Mouse (Mus musculus): Measurements from ENCODE around the gene B3galnt1. TPM values are rescaled to one million over a fixed set of nuclear protein-coding genes. Genes with fewer than 3 reads are reported as not detected.

Gene B3galnt1
- polyA plus RNA-seq, 1 experiment from 2014 or later: 19.5 TPM

- Histone ChIP-seq H3K4me1 (ENCODE audit: control insufficient read depth, insufficient read depth, low read length) (peaks cover 16% of the 10 kb centered on the region), H3K27me3 (ENCODE audit: control insufficient read depth, insufficient read depth, low read length) (no peaks in the 10 kb centered on the region), H3K9ac (ENCODE audit: low read length) (no peak overlapping the region), H3K27ac (ENCODE audit: low read length) (no peak overlapping the region), H3K4me3 (ENCODE audit: low read length) (no peak overlapping the region), H3K9me3 (replicated peaks; ENCODE audit: control insufficient read depth, low read length) (no peaks in the 10 kb centered on the region), H3K4me2 (ENCODE audit: low read depth, low read length) (no peak overlapping the region), H3K36me3 (ENCODE audit: control insufficient read depth, insufficient read depth) (no peaks in the 10 kb centered on the region)
- no peak for ATAC-seq (replicated peaks; ENCODE audit: extremely low read depth, insufficient read depth, low FRiP score)
- 68% methylated on average over 12 of the region's 12 CpGs for WGBS
These were observed 42.5 kb downstream of the B3galnt1 start for GRCm38 (mm10) chr3:69556092-69556778.

- 83% methylated on average over 6 of the region's 6 CpGs for WGBS
- H3K36me3 ChIP-seq (ENCODE audit: control insufficient read depth, insufficient read depth): no peaks in the 10 kb centered on the region
- no peaks in the 10 kb centered on the region for H3K27me3 ChIP-seq (ENCODE audit: control insufficient read depth, insufficient read depth, low read length)
- no peak overlapping the region for H3K27ac ChIP-seq (ENCODE audit: low read length)
- H3K9me3 ChIP-seq (replicated peaks; ENCODE audit: control insufficient read depth, low read length): no peaks in the 10 kb centered on the region
- ATAC-seq (replicated peaks; ENCODE audit: extremely low read depth, insufficient read depth, low FRiP score): no peak
- peaks cover 16% of the 10 kb centered on the region for H3K4me1 ChIP-seq (ENCODE audit: control insufficient read depth, insufficient read depth, low read length)
- no peak overlapping the region for H3K9ac ChIP-seq (ENCODE audit: low read length)
- H3K4me3 ChIP-seq (ENCODE audit: low read length): no peak overlapping the region
- no peak overlapping the region for H3K4me2 ChIP-seq (ENCODE audit: low read depth, low read length)
These were observed 43.2 kb downstream of the B3galnt1 start for GRCm38 (mm10) chr3:69555511-69555910.

GRCm38 (mm10) chr3:69549602-69550001, 49.2 kb downstream of the B3galnt1 start:
- no peaks in the 10 kb centered on the region for H3K36me3 ChIP-seq (ENCODE audit: control insufficient read depth, insufficient read depth)
- H3K4me2 ChIP-seq (ENCODE audit: low read depth, low read length): no peak overlapping the region
- no peak overlapping the region for H3K4me3 ChIP-seq (ENCODE audit: low read length)
- H3K9me3 ChIP-seq (replicated peaks; ENCODE audit: control insufficient read depth, low read length): no peaks in the 10 kb centered on the region
- no peak overlapping the region for H3K9ac ChIP-seq (ENCODE audit: low read length)
- no peak overlapping the region for H3K27ac ChIP-seq (ENCODE audit: low read length)
- no peaks in the 10 kb centered on the region for H3K27me3 ChIP-seq (ENCODE audit: control insufficient read depth, insufficient read depth, low read length)
- no peak for ATAC-seq (replicated peaks; ENCODE audit: extremely low read depth, insufficient read depth, low FRiP score)
- peaks cover 9% of the 10 kb centered on the region for H3K4me1 ChIP-seq (ENCODE audit: control insufficient read depth, insufficient read depth, low read length)
- WGBS: 88% methylated on average over 4 of the region's 4 CpGs

GRCm38 (mm10) chr3:69548704-69549455, 49.9 kb downstream of the B3galnt1 start:
- Histone ChIP-seq H3K4me1 (ENCODE audit: control insufficient read depth, insufficient read depth, low read length) (peaks cover 9% of the 10 kb centered on the region), H3K27ac (ENCODE audit: low read length) (no peak overlapping the region), H3K9me3 (replicated peaks; ENCODE audit: control insufficient read depth, low read length) (no peaks in the 10 kb centered on the region), H3K27me3 (ENCODE audit: control insufficient read depth, insufficient read depth, low read length) (no peaks in the 10 kb centered on the region), H3K4me2 (ENCODE audit: low read depth, low read length) (peak overlapping the region; percentile 51), H3K9ac (ENCODE audit: low read length) (no peak overlapping the region), H3K4me3 (ENCODE audit: low read length) (0 out of 2 replicates have a peak overlapping the region, but pooled peaks have one; percentile 3), H3K36me3 (ENCODE audit: control insufficient read depth, insufficient read depth) (no peaks in the 10 kb centered on the region)
- WGBS: 47% methylated on average over 22 of the region's 22 CpGs
- ATAC-seq (replicated peaks; ENCODE audit: extremely low read depth, insufficient read depth, low FRiP score): peak; percentile 70

GRCm38 (mm10) chr3:69545017-69545416, 53.7 kb downstream of the B3galnt1 start:
- Histone ChIP-seq H3K4me3 (ENCODE audit: low read length) (no peak overlapping the region), H3K27me3 (ENCODE audit: control insufficient read depth, insufficient read depth, low read length) (no peaks in the 10 kb centered on the region), H3K4me2 (ENCODE audit: low read depth, low read length) (no peak overlapping the region), H3K36me3 (ENCODE audit: control insufficient read depth, insufficient read depth) (no peaks in the 10 kb centered on the region), H3K9ac (ENCODE audit: low read length) (no peak overlapping the region), H3K27ac (ENCODE audit: low read length) (no peak overlapping the region), H3K4me1 (ENCODE audit: control insufficient read depth, insufficient read depth, low read length) (peaks cover 9% of the 10 kb centered on the region), H3K9me3 (replicated peaks; ENCODE audit: control insufficient read depth, low read length) (no peaks in the 10 kb centered on the region)
- ATAC-seq (replicated peaks; ENCODE audit: extremely low read depth, insufficient read depth, low FRiP score): no peak
- 82% methylated on average over 5 of the region's 5 CpGs for WGBS

- Histone ChIP-seq H3K36me3 (ENCODE audit: control insufficient read depth, insufficient read depth) (no peaks in the 10 kb centered on the region), H3K4me2 (ENCODE audit: low read depth, low read length) (no peak overlapping the region), H3K9ac (ENCODE audit: low read length) (no peak overlapping the region), H3K4me3 (ENCODE audit: low read length) (no peak overlapping the region), H3K27me3 (ENCODE audit: control insufficient read depth, insufficient read depth, low read length) (no peaks in the 10 kb centered on the region), H3K9me3 (replicated peaks; ENCODE audit: control insufficient read depth, low read length) (no peaks in the 10 kb centered on the region), H3K27ac (ENCODE audit: low read length) (no peak overlapping the region), H3K4me1 (ENCODE audit: control insufficient read depth, insufficient read depth, low read length) (peaks cover 9% of the 10 kb centered on the region)
- no peak for ATAC-seq (replicated peaks; ENCODE audit: extremely low read depth, insufficient read depth, low FRiP score)
- WGBS: 86% methylated on average over 1 of the region's 1 CpGs
These were observed 55.0 kb downstream of the B3galnt1 start for GRCm38 (mm10) chr3:69543730-69544129.

GRCm38 (mm10) chr3:69542962-69543361, 55.8 kb downstream of the B3galnt1 start:
- 0 out of 2 replicates have a peak, but pooled peaks cover 4% of the 10 kb centered on the region for H3K4me1 ChIP-seq (ENCODE audit: control insufficient read depth, insufficient read depth, low read length)
- H3K27ac ChIP-seq (ENCODE audit: low read length): no peak overlapping the region
- ATAC-seq (replicated peaks; ENCODE audit: extremely low read depth, insufficient read depth, low FRiP score): no peak
- H3K4me2 ChIP-seq (ENCODE audit: low read depth, low read length): no peak overlapping the region
- H3K4me3 ChIP-seq (ENCODE audit: low read length): no peak overlapping the region
- H3K27me3 ChIP-seq (ENCODE audit: control insufficient read depth, insufficient read depth, low read length): no peaks in the 10 kb centered on the region
- H3K36me3 ChIP-seq (ENCODE audit: control insufficient read depth, insufficient read depth): no peaks in the 10 kb centered on the region
- H3K9ac ChIP-seq (ENCODE audit: low read length): no peak overlapping the region
- no peaks in the 10 kb centered on the region for H3K9me3 ChIP-seq (replicated peaks; ENCODE audit: control insufficient read depth, low read length)
- WGBS: 71% methylated on average over 8 of the region's 8 CpGs

- ATAC-seq (replicated peaks; ENCODE audit: extremely low read depth, insufficient read depth, low FRiP score): no peak
These were observed 62.7 kb downstream of the B3galnt1 start for GRCm38 (mm10) chr3:69535941-69536647.

GRCm38 (mm10) chr3:69535486-69535885, 63.3 kb downstream of the B3galnt1 start:
- 90% methylated on average over 10 of the region's 10 CpGs for WGBS
- no peaks in the 10 kb centered on the region for H3K27me3 ChIP-seq (ENCODE audit: control insufficient read depth, insufficient read depth, low read length)
- H3K9ac ChIP-seq (ENCODE audit: low read length): no peak overlapping the region
- no peaks in the 10 kb centered on the region for H3K36me3 ChIP-seq (ENCODE audit: control insufficient read depth, insufficient read depth)
- no peaks in the 10 kb centered on the region for H3K9me3 ChIP-seq (replicated peaks; ENCODE audit: control insufficient read depth, low read length)
- no peak overlapping the region for H3K27ac ChIP-seq (ENCODE audit: low read length)
- no peak for ATAC-seq (replicated peaks; ENCODE audit: extremely low read depth, insufficient read depth, low FRiP score)
- H3K4me3 ChIP-seq (ENCODE audit: low read length): no peak overlapping the region
- 0 out of 2 replicates have a peak, but pooled peaks cover 4% of the 10 kb centered on the region for H3K4me1 ChIP-seq (ENCODE audit: control insufficient read depth, insufficient read depth, low read length)
- no peak overlapping the region for H3K4me2 ChIP-seq (ENCODE audit: low read depth, low read length)

More at GRCm38 (mm10) chr3:69535941-69536647, 62.7 kb downstream of the B3galnt1 start:
- H3K9me3 ChIP-seq (replicated peaks; ENCODE audit: control insufficient read depth, low read length): no peaks in the 10 kb centered on the region
- WGBS: 75% methylated on average over 25 of the region's 25 CpGs
- no peak overlapping the region for H3K9ac ChIP-seq (ENCODE audit: low read length)
- no peak overlapping the region for H3K4me3 ChIP-seq (ENCODE audit: low read length)
- H3K27ac ChIP-seq (ENCODE audit: low read length): no peak overlapping the region
- H3K27me3 ChIP-seq (ENCODE audit: control insufficient read depth, insufficient read depth, low read length): no peaks in the 10 kb centered on the region
- H3K4me1 ChIP-seq (ENCODE audit: control insufficient read depth, insufficient read depth, low read length): 0 out of 2 replicates have a peak, but pooled peaks cover 4% of the 10 kb centered on the region
- no peak overlapping the region for H3K4me2 ChIP-seq (ENCODE audit: low read depth, low read length)
- H3K36me3 ChIP-seq (ENCODE audit: control insufficient read depth, insufficient read depth): no peaks in the 10 kb centered on the region
